Mouse (Mus musculus): Measurements from ENCODE around the gene Sf3b3.

GRCm38 (mm10) chr8:110788981-110789380 is 57.6 kb downstream of the Sf3b3 start:
- TF ChIP-seq POLR2A (IDR thresholded peaks at IDR 0.05; ENCODE audit: control insufficient read depth, extremely low read depth, insufficient read depth, low read length, poor library complexity) (no peak), CTCF (IDR thresholded peaks at IDR 0.05; ENCODE audit: borderline replicate concordance, control insufficient read depth, extremely low read depth, insufficient read depth, low read length, poor library complexity) (no peak)
